Mouse (Mus musculus) layer of hippocampus, adult 8-10 months (tissue): Measurements from ENCODE around the gene Mctp1. TPM values are rescaled to one million over a fixed set of nuclear protein-coding genes. Genes with fewer than 3 reads are reported as not detected.
"Not testable (repeated sequence)": the region's sequence is repeated elsewhere in the genome, so short reads cannot be mapped to it uniquely, and the experiment has no call there.

Source experiments
- DNase-seq, 2 experiments: peaks; one replicate each; pipeline ENCODE4 v3.0.0; 2022; ENCODE audit warnings: low spot score in 2 of 2
- total RNA-seq, 4 experiments: library from RNA; stranded (reverse); gene quantifications; 2 replicates each; pipeline ENCODE4 v1.2.4; 2022

The Mctp1 gene
- 10 to 100 TPM; 48.9 to 59.6 (median 55.3) TPM for total RNA-seq

DNA sequence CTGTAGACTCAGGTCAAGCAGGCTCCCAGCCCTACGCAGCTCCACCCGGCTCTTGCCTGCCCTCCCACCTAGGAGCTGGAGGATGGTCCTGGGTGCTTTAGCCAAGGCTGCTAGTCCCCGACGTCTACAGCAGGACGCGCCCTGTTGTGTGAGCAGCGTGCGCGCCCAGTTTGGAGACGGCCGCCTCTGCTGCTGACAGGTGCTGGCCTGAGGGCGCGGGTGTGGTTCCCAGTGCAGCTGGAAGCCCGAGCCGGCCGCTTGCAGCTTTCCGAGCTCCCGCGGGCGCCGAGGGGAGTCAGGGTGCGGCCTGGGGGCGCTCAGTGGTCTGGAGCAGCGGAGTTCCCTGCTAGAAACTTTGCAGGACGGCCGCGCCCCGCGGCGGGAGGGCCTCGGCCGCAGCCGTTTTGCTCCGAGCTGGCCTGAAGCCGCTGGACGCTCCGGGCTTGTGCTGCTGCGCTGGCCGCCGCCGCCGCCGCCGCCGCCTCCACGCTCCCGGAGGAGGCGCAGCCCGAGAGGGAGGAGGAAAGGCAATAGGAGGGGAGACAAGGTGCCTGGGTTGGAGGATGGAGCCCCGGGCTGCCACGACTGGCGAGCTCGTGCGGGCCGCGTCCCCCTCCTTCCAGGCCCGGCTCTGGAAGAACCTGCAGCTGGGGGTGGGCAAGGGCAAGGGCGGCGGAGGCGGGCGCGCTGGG is at the start of gene Mctp1:
Mctp1 (plus strand) TSS at position 564 of the 692 bp plus-strand sequence.
- DNase-seq = peak in 1 of 2 experiments; percentile 30

DNA sequence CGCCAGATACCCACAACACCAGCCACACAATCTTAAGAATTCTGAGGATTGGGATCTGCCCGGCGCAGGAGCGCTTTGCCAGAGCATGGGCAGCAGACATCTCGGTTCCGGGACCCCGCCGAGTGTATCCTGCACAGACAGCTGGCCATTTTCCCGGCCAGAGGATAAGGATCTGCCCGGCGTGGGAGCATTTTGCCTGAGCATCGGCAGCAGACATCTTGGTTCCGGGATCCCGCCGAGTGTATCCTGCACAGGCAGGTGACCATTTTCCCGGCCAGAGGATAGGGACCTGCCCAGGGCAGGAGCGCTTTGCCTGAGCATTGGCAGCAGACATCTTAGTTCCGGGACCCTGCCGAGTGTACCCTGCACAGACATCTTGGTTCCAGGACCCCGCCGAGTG is 38.4 kb upstream of the Mctp1 start:
- not testable (repeated sequence) for DNase-seq

DNA sequence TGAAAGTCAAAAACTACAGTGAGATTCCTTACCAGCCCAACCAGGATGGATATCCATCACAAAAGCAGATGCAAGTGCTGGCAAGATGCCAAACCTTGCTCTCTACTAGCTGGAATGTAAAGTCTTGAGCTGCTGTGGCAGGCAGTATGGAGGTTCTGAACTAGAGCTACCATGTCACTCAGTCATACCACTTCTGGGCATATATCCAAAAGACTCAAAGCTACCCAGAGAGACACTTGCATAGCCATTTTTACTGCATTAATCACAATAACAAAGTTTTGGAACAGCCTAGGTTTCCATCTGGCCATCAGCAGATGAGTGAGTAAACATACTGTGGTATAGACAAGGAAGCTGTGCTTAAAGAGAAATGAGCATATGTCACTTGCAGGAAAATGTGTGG is 25.6 kb upstream of the Mctp1 start:
- peak; percentile 26 to 28 for DNase-seq

DNA sequence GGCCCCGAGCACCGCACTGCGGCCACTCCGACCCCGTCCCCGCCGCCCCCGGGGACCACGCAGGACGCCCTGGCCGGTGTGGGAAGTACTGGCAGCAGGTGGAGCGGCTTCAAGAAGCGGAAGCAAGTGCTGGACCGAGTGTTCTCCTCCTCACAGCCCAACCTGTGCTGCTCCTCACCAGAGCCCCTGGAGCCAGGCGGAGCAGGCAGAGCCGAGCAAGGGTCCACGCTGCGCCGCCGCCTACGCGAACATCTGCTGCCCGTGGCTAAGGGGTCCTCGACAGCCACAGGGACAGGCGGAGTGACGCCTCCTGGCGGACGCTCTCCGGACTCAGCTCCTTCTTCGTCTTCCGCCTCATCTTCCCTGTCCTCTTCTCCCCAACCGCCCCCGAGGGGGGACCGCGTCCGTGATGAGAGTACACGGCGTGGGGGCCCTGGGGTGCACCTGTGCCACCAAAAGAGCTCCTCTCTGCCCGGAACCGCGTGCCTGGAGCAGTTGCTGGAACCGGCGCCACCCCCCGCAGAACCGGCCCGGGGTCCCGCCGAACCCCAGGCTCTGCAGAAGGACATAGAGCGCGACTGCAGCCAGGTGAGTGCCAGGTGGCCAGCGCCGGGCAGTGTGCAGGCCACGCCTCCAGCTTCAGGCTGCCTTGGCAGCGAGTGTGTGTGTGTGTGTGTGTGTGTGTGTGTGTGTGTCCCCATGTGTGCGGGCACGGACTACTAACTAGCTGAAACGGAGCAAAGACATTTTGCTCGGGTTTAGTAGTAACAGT is 515 bp downstream of the Mctp1 start:
- DNase-seq = peak; percentile 41 to 58

DNA sequence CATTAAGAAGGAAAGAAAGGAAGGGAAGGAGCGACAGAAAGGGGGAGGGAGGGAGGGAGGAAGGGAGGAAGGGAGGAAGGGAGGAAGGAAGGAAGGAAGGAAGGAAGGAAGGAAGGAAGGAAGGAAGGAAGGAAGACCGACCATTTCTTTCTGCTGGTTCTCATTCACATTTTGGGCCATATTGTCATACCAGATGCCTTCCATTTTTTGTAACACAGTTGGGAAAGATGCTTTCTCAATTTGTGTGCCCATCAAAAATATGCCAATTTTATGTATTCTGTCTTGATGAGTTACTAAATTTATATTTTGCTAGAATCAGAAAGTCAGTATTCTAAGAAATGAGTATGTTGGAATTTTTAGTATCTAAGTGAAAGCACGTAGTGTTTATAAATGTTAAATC is 4.3 kb downstream of the Mctp1 start:
- no peak for DNase-seq

DNA sequence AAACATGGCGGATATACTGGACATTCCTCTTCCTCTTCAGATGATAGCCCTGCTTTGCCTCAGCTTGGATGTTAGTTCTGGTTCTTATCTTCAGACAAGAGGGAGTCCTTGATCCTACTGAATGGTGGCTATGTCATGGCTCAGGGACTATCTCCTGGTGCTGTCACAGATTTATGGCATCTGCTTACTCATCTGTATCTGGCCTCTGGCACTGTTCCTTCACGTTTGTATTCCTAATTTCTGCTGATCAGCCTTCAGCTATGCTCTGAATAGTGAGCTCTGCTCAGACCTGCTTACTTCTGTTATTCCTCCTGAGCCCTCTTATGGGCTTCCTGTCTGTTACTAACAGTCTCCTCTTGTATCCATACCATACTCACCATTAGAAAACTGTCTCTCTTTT is 7.6 kb downstream of the Mctp1 start:
- DNase-seq = no peak

DNA sequence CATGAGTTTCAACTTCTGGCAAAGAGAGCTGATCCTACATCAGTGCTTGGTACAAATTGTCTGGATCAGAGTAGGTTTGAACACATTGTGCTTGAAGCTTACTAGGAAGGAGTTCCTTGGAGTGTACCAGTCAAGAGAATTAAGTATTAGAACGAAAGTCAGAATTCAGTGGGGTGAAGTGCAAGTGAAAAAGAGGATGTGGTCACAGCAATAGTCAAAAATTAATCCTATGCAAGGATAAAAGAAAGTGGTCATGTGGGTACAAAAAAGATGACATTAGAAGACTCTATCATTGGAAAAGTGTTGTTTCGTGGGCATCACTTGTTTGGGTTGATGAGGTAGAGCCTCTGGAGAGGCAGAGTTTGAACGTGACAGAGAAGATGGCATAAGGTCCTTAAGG is 8.8 kb downstream of the Mctp1 start:
- DNase-seq = no peak

DNA sequence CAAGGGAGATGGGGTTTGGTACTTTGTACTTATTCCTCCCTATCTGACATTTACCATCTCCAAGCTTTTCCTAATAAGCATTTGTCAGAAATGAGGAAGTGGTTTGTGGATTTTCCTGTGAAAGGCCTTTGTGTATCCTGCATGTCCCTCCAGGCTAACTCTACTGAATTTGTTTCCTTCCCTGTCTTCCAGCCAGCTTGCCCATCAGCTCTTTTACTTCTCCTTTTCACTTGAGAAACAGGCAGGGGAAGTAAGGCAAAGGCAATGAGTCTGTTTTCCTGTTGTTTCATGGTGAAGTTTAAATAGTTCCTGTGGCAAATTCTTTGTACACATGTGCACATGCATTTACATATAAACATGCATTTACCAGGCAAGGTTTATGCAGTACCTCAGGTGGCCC is 11.6 kb downstream of the Mctp1 start:
- DNase-seq = no peak

DNA sequence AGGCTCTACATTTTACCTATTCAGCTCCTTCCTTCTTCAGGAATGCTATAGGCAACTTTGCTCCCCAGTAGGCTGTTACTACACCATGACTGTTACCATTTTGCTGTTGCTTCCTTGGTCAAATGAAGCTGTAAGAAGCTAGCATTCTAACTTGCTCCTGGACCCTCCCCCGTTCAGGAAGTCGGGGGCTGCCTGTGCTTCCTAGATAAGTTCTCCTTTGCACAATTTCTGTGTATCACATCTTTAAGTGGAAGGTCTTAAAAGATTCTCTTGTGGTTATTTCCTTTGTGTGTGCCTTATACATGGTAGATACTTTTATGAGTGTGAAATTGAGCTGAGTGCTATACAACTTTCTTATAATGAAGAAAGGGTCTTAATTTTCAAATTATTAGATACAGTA is 25.0 kb downstream of the Mctp1 start:
- no peak for DNase-seq

DNA sequence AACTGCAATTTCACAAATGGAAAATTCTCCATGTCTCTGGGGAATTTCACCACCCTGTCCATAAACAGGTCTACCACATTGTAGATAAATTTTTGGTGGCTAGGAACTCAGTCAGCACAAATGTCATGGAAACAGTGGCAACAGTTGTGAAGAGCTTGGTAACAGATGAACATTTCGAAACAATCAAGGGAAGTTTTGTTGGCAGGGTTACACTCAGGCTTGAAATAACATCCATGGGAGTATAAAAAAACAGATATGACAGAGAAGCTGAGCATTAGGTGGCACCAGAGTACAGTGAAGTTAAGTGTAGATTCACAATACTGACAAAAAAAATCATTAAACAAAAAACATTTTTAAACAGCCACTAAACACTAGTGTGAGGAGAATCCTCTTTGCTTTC is 26.3 kb downstream of the Mctp1 start:
- peak; percentile 16 to 43 for DNase-seq

DNA sequence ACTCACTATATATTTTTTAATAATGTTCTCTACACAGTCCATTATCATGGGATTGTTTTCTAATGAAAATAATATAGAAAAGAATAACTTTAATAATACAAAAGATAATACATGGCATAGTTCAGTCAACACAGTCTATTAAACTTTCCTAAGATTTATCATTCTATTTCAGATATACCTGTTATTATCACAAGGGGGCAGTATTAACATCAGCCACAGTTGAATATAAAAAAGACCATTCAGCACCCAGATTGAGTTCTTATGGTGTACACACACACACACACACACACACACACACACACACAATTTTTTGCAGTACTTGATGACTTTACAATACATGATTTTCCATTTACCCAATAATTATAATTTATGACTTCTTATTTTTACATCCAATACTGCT is 31.0 kb downstream of the Mctp1 start:
- DNase-seq = no peak

DNA sequence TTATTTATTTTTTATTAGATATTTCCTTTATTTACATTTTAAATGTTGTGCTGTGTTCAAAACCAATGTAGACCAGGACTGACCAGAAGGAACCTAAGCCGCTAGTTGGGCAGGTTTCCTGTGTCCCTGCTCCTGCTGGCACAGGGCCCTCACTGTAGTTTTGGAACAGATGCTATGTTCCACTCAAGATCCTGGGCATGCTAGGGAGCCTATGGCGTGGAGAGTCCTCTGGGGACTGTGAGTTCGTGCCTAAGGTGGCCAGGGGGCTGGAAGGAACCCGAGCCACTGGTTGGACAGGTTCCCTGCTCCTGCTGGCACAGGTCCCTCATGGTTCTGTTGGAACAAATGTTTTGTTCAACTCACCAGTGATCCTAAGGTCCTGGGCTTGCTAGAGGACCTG is 35.8 kb downstream of the Mctp1 start:
- DNase-seq = no peak

DNA sequence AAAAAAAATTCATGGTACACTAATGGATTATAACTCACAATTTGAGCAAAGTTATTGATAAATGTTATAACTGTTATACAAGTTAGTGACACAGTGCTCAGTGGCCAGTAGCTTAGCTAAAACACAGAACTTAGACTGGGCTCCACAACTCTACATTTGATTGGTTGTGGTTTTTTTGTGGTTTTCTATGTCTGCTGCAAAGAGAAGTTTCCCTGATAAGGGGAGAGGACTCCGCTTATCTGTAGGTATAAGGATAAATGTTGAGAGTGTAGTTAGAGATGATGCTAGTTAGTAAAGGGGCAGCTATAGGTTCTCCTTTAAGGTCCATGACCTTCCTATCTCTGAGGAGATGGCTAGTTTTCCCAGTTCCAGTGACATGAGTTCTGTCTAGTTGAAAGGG is 36.7 kb downstream of the Mctp1 start:
- DNase-seq = no peak

DNA sequence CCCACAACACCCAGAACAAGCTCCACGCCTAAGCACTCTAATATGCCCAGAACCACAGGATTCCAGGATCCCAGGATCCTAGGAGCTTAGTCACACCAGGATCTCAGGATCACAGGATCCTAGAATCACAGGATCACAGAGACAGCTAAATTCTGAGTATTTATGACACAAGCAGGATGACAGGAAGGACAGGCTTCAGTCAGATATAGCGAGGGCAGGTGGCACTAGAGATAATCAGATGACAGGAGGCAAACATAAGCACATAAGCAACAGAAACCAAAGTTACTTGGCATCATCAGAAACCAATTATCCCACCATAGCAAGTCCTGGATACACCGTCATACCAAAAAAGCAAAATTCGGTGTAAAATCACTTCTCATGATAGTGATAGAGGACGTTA is 37.8 kb downstream of the Mctp1 start:
- no peak for DNase-seq

DNA sequence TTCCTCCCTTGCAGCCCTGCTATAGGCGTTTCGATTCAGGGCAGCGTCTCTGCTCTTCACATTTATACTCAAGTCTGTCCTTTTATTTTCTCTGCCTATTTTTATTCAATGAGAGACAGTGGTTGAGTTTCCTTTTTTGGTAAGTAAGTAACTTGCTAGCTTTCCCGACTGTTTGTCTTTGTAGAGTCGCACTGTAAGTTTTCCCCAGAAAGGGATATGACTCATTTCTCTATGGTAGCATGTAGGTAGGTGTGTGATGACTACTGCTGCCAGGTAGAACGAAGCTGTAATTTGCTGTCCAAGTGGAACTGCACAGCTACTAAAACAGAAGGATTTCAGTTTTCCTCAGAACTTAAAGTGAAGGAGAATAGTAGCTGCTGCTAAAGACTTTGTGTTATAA is 45.1 kb downstream of the Mctp1 start:
- DNase-seq = no peak

DNA sequence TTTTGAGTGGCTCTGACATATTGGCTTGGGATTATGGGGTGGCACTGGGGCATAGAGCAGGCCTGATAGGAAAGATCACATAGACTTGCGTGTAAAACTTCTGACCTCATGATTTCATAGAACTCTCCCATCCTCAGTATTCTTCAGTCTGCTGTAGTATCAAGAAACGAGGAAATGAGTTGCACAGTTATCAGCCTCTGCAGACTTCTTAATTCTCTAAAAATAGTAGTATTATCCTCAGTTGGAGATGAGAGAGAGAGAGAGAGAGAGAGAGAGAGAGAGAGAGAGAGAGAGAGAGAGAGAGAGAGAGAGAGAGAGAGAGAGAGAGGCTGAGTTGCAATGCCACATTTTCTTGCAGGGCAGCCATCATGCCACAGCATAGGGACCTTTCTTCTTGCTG is 45.6 kb downstream of the Mctp1 start:
- DNase-seq = no peak

DNA sequence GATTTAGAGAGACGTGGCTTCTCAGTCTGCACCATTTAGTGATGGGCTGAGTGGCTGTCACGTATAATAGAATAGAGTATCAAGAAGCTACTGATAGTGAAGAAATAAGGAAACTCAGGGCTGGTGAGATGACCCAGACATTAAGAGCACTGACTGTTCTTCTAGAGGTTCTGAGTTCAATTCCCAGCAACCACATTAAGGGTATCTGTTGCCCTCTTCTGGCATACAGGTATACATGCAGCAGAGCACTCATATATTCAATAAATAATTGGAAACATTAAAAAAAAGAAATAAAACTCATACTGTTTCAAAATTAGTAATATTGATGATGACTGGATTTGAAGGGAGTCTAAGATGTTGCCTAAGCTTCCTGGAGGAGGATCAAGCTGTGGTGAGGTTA is 47.6 kb downstream of the Mctp1 start:
- DNase-seq = no peak

DNA sequence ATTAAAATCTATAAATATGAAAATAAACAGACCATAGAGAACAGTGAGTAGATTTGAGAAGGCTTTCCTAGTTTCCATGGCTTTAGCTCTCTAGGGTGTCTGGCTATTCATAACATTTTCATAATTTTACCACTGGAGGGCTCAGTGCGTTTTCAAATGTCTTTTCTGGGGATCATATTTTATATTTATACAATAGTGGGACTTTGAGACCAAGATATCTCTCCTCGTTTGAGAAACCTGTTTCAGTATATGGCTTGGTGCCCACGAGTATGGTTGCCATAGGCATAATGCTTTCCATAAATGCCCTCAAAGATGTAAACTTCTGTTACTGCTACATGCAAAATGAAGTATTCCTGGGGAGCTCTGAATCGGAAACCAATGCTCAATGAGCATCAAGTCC is 49.1 kb downstream of the Mctp1 start:
- DNase-seq = no peak

DNA sequence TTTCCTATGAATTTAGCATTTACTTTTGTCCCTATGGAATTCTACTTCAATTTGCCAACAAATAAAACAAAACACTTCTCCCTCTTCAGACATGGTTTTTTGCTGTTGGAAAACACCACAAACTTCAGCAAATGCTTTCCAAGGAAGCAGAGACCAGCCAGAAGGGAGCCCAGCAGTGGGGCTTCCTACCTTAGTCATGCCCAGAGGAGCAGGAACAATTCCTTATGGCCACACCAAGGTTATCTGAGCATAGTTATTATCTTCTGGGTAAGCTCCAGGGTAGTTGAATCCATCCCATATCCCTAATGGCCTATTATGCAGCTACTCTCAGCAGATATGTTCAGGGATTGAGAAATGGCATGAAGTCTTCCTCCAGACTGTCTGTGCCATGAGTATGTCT is 52.1 kb downstream of the Mctp1 start:
- DNase-seq = no peak

DNA sequence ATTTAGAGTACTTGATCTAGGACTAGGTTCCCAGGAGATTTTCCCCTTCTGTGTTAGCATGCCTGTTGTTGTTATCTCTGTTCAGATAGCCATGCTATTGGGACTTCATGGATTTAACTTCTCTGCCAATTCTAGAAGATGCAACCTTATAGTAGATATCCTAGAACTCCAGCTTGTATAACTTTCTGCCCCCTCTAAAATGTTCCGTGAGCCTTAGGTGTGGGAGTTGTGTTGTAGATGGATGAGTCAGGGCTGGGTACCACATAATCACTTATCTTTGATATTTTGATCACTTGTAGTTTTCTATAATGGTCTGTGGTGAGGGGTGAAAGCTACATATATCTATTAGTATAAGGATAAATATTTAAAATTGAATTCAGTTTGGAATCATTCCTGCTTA is 54.4 kb downstream of the Mctp1 start:
- DNase-seq = no peak

DNA sequence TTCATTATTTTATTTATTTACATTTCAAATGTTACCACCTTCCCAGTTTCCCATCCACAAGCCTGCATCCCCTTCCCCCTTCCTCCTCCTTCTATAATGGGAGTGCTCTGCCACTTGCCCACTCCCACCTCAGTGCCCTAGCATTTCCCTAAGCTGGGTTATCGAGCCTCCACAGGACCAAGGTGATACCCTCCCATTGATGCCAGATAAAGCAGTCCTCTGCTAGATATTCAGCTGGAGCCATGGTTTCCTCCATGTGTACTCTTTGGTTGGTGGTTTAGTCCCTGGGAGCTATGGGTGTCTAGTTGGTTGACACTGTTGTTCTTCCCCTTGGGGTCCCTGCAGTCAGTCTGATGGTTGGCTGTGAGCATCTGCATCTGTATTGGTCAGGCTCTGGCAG is 61.7 kb downstream of the Mctp1 start:
- no peak for DNase-seq

DNA sequence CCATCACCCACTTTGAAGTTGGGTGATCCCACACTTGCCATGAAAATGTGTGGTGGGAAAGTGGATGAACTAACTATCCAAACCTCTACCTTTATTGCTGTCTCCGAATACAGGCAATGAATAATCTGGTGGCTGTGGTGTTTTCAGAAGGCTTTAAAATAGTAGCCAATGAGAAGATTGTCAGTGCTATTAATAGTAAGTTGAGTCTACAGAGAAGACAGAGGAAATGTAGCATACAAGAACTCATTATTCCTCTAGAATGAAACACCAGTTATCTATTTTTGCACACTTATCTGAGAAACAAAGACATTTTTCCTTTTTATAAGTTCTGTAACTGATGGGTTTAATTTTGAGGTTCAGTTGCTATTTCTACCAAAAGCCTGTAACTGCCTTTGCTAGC is 63.2 kb downstream of the Mctp1 start:
- no peak for DNase-seq

DNA sequence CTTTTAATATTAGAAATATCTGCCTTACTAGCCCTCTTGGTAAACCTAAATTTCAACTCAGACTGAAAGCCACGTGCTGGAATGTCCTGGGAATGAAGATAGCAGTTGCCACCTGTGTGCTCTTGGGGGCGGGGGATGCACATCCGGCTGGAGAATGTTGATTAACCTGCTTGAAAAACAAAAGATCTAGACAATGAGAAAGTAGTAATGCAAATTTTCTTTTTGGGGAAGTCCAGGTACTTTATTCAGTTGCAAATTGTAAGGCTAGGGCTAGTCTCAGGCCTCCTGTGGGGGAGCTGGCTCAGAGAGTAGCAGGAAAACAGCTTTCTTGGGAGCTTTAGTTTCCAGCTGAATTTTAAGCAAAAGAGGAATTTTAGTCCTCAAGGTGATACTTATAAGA is 67.2 kb downstream of the Mctp1 start:
- DNase-seq = not testable (repeated sequence)
